Mouse (Mus musculus): Measurements from ENCODE around the gene Ptpn4.

GRCm38 (mm10) chr1:119641090-119641812 is 196.2 kb downstream of the Ptpn4 start:
- TF ChIP-seq CTCF (conservative IDR thresholded peaks at IDR 0.05; ENCODE audit: low read length), result no peak
- no peak for TF ChIP-seq NANOG (IDR thresholded peaks at IDR 0.05; ENCODE audit: borderline replicate concordance, low read length)
- no peak for TF ChIP-seq POU5F1 (IDR thresholded peaks at IDR 0.05; ENCODE audit: borderline replicate concordance, low read length)
